Mouse (Mus musculus) megakaryocyte, embryonic 14.5 days (primary cell): Measurements from ENCODE around the gene Kap. TPM values are rescaled to one million over a fixed set of nuclear protein-coding genes. Genes with fewer than 3 reads are reported as not detected.
A peak's percentile ranks its signal among the peaks of the same experiment; 100 is the strongest.
"Not testable (repeated sequence)": the region's sequence is repeated elsewhere in the genome, so short reads cannot be mapped to it uniquely, and the experiment has no call there.

ENCODE experiments used
- H3K27me3 ChIP-seq: replicated peaks from 2 replicates; pipeline ENCODE3; 2012; ENCODE audit warnings: inconsistent platforms
- H3K36me3 ChIP-seq: replicated peaks from 2 replicates; pipeline ENCODE3; 2012; ENCODE audit warnings: low read length, inconsistent platforms, mixed read lengths
- H3K4me1 ChIP-seq: 2 replicates; pipeline ENCODE4 v1.6.1; 2012; ENCODE audit warnings: inconsistent platforms
- H3K4me3 ChIP-seq: replicated peaks from 2 replicates; pipeline ENCODE3; 2012; ENCODE audit warnings: moderate library complexity, mild to moderate bottlenecking, inconsistent platforms
- H3K9me3 ChIP-seq: 2 replicates; pipeline ENCODE4 v1.6.1; 2012; ENCODE audit warnings: inconsistent platforms
- FLI1 ChIP-seq: IDR thresholded peaks from 2 replicates; pipeline ENCODE4 v1.6.1; 2012; ENCODE audit warnings: low read length, inconsistent platforms, mixed read lengths
- GATA1 ChIP-seq: IDR thresholded peaks from 3 replicates; pipeline ENCODE4 v1.6.1; 2012; ENCODE audit warnings: mixed read lengths, low read length, inconsistent platforms, borderline replicate concordance
- polyA plus RNA-seq: library from polyadenylated mRNA; stranded (reverse); fragments of >175 nt; gene quantifications from 2 replicates; pipeline ENCODE4 v1.2.3, GENCODE M21; 2012; ENCODE audit warnings: low replicate concordance; ENCODE audit not compliant: insufficient read depth

The Kap gene
- polyA plus RNA-seq: not detected in 2 replicates

- Histone ChIP-seq H3K9me3 (no peaks in the 10 kb centered on the region), H3K36me3 (no peaks in the 10 kb centered on the region), H3K4me1 (no peaks in the 10 kb centered on the region), H3K4me3 (no peak within 1 kb of the TSS), H3K27me3 (no peaks in the 10 kb centered on the region)
- TF ChIP-seq FLI1: no peak
- TF ChIP-seq GATA1: no peak
Measured at GRCm38 (mm10) chr6:133853526-133853925, at the start of gene Kap. TSS of gene Kap (minus strand) at chr6:133853762.

- Histone ChIP-seq H3K4me3 (no peak overlapping the region), H3K27me3 (no peaks in the 10 kb centered on the region), H3K9me3 (no peaks in the 10 kb centered on the region), H3K4me1 (no peaks in the 10 kb centered on the region), H3K36me3 (no peaks in the 10 kb centered on the region)
- no peak for TF ChIP-seq FLI1
- TF ChIP-seq GATA1: no peak
Measured at GRCm38 (mm10) chr6:133885871-133886415, 32.4 kb upstream of the Kap start.

GRCm38 (mm10) chr6:133883446-133883985 lies 30.0 kb upstream of the Kap start:
- H3K36me3 ChIP-seq: no peaks in the 10 kb centered on the region
- H3K4me3 ChIP-seq: no peak overlapping the region
- no peaks in the 10 kb centered on the region for H3K27me3 ChIP-seq
- TF ChIP-seq FLI1 (no peak), GATA1 (no peak)
- no peaks in the 10 kb centered on the region for H3K4me1 ChIP-seq
- no peaks in the 10 kb centered on the region for H3K9me3 ChIP-seq

DNA sequence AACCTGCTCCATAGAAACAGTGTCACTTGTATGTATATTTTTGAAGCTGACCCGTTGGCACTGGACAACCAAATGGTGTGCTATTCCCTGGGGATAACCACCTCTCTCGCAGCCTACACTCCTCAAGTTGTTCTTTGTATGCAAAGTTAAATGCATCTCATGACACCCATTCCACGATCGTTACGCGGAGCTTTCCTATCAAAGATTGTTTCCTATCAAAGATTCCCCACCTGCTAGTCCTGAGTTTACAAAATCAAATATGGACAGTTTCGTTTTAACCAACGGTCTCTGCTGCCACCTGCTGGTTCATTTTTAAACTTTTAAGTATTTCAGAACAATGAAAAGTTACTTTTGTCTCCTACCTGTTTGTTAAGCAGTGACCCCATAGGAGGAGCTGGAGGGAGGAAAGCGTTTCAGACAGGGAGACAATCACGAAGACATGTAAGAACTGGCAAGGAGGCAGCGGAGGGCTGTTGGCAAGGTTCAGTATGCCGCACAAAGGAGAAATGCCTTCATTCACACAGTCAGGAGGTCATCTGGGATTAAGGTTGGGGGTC lies 22.4 kb upstream of the Kap start:
- Histone ChIP-seq H3K36me3 (no peaks in the 10 kb centered on the region), H3K9me3 (no peaks in the 10 kb centered on the region), H3K4me3 (peak overlapping the region; percentile 50), H3K4me1 (peaks cover 6% of the 10 kb centered on the region; the same call in 1 of the 2 replicates), H3K27me3 (peaks cover 3% of the 10 kb centered on the region)
- TF ChIP-seq FLI1 (no peak), GATA1 (no peak)

GRCm38 (mm10) chr6:133872667-133873066 lies 19.1 kb upstream of the Kap start:
- H3K36me3 ChIP-seq: no peaks in the 10 kb centered on the region
- no peaks in the 10 kb centered on the region for H3K9me3 ChIP-seq
- no peak overlapping the region for H3K4me3 ChIP-seq
- no peak for TF ChIP-seq FLI1
- TF ChIP-seq GATA1: no peak
- peaks cover 6% of the 10 kb centered on the region; the same call in 1 of the 2 replicates for H3K4me1 ChIP-seq
- H3K27me3 ChIP-seq: peaks cover 4% of the 10 kb centered on the region

DNA sequence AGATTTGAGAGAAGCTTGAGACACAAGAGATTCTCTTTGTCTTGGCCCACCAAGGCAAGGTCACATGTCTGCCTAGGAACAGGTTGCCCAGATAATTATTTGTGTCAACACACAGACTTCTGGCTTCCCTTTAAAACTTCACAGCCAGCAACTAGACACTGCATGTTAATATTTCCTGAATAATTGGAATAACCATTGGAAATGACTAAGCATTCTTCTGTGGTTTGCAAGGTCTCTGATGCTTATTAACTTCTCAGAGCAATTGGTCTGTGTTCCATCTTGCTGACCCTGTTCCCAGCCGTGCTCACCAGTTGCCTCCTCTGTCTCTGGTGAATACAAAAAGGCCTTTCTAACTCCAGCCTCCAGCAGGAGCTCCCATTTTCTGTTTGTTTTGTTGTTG lies 17.6 kb upstream of the Kap start:
- H3K4me1 ChIP-seq: peaks cover 4% of the 10 kb centered on the region; the same call in 1 of the 2 replicates

GRCm38 (mm10) chr6:133868381-133868780 lies 14.8 kb upstream of the Kap start:
- no peak for TF ChIP-seq GATA1
- TF ChIP-seq FLI1: no peak
- Histone ChIP-seq H3K36me3 (no peaks in the 10 kb centered on the region), H3K4me3 (no peak overlapping the region), H3K27me3 (peaks cover 6% of the 10 kb centered on the region), H3K4me1 (no peaks in the 10 kb centered on the region), H3K9me3 (no peaks in the 10 kb centered on the region)

More for the DNA sequence above, 17.6 kb upstream of the Kap start:
- Histone ChIP-seq H3K9me3 (no peaks in the 10 kb centered on the region), H3K4me3 (no peak overlapping the region), H3K36me3 (no peaks in the 10 kb centered on the region), H3K27me3 (peaks cover 6% of the 10 kb centered on the region)
- no peak for TF ChIP-seq GATA1

GRCm38 (mm10) chr6:133855871-133856270 lies 2.3 kb upstream of the Kap start:
- Histone ChIP-seq H3K4me3 (no peak overlapping the region), H3K4me1 (no peaks in the 10 kb centered on the region), H3K9me3 (no peaks in the 10 kb centered on the region), H3K36me3 (no peaks in the 10 kb centered on the region), H3K27me3 (no peaks in the 10 kb centered on the region)
- TF ChIP-seq FLI1: no peak
- TF ChIP-seq GATA1: no peak

GRCm38 (mm10) chr6:133849359-133849758 lies 4.2 kb downstream of the Kap start:
- H3K9me3 ChIP-seq: no peaks in the 10 kb centered on the region
- no peaks in the 10 kb centered on the region for H3K4me1 ChIP-seq
- no peaks in the 10 kb centered on the region for H3K27me3 ChIP-seq
- TF ChIP-seq FLI1 (no peak), GATA1 (no peak)
- H3K4me3 ChIP-seq: no peak overlapping the region
- no peaks in the 10 kb centered on the region for H3K36me3 ChIP-seq

GRCm38 (mm10) chr6:133848861-133849260 lies 4.7 kb downstream of the Kap start:
- not testable (repeated sequence) for H3K4me1 ChIP-seq, H3K9me3 ChIP-seq, H3K4me3 ChIP-seq, H3K27me3 ChIP-seq, H3K36me3 ChIP-seq

DNA sequence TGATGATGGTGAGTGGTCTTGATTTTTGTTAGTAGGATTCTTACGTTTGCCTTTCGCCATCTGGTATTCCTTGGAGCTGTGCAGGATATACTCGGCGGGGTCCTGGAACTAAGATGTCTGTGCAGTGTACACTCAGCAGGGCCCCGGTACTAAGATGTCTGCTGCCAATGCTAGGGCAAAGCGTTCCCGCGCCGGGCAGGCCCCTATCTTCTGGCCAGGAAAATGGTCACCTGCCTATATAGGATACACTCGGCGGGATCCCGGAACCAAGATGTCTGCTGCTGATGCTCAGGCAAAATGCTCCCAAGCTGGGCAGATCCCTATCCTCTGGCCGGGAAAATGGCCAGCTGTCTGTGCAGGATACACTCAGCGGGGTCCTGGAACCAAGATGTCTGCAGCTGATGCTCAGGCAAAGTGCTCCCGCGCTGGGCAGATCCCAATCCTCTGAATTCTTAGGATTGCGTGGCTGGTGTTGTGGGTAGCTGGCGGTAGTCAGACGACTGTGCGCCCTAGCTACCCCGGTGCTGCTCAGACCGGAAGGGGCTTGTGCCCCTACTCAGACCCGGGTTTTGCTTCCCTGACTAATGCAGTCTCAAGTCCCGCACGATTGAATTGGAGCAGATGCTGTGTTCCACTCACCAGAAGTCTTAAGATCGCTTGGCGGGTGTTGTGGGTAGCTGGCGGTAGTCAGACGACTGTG lies 15.1 kb downstream of the Kap start:
- H3K4me3 ChIP-seq, H3K4me1 ChIP-seq, H3K9me3 ChIP-seq, H3K27me3 ChIP-seq, H3K36me3 ChIP-seq: not testable (repeated sequence)
